Mouse (Mus musculus) MEL (cell line): ENCODE data around the gene Ffar3.

ENCODE experiments used
- CTCF ChIP-seq, 3 experiments: IDR thresholded peaks in 2 of 3; conservative IDR thresholded peaks in 1 of 3; 2 replicates each; pipeline ENCODE4 v1.5.1; 2011 to 2012; ENCODE audit warnings: low read length in 3 of 3, low read depth in 2 of 3, mild to moderate bottlenecking in 2 of 3, improper control_type of control experiment in 1 of 3, inconsistent platforms in 1 of 3, mixed read lengths in 1 of 3, moderate library complexity in 1 of 3; ENCODE audit not compliant: control insufficient read depth in 1 of 3, insufficient read depth in 1 of 3, poor library complexity in 1 of 3, severe bottlenecking in 1 of 3
- MYC ChIP-seq: IDR thresholded peaks from 2 replicates; pipeline ENCODE4 v1.6.1; 2011; ENCODE audit warnings: low read depth, mild to moderate bottlenecking, low read length, improper control_type of control experiment, moderate library complexity
- RAD21 ChIP-seq: IDR thresholded peaks from 2 replicates; pipeline ENCODE4 v1.6.1; 2011; ENCODE audit warnings: mild to moderate bottlenecking, low read depth, low read length, improper control_type of control experiment

DNA sequence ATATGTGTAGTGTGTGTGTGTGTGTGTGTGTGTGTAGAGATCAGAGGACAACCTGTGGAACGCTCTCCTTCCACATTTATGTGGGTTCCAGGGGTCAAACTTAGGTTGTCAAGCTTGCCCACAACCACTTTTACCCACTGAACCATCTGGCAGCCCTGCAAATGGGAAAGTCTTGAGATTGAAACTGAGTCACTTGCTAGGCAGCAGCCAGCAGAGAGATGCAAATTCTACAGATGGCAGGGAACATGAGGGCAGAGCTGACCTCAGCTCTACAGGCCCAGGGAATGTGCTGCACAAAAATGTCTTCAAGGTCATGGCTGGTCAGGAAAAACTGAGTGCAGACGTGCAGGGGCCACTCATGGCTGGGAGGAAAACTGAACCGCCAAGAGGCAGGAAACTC lies 25.4 kb upstream of the Ffar3 start:
- TF ChIP-seq CTCF (IDR thresholded peaks at IDR 0.05 in 2 of 3, conservative IDR thresholded peaks at IDR 0.05 in 1 of 3; ENCODE audit: control insufficient read depth in 1 of 3, insufficient read depth in 1 of 3, low read depth in 2 of 3, low read length in 3 of 3, poor library complexity in 1 of 3, severe bottlenecking in 1 of 3) (no peak), MYC (no peak), RAD21 (no peak)
